Mouse (Mus musculus) lung, embryonic 14.5 days (tissue): ENCODE measurements around the gene Clec2l. TPM values are rescaled to one million over a fixed set of nuclear protein-coding genes. Genes with fewer than 3 reads are reported as not detected.

Experiments
- ATAC-seq: fragments of 200-750 bp; cut with Nextera tagmentation; 2 replicates; pipeline ENCODE4 v1.8.0; 2017; ENCODE audit warnings: mild to moderate bottlenecking, moderate TSS enrichment, moderate library complexity; ENCODE audit not compliant: insufficient read depth
- DNase-seq: peaks from one replicate; pipeline ENCODE4 v3.0.0-alpha.2; 2015
- H3K27ac ChIP-seq: fragments of 300-500 bp; sonication (generic); 2 replicates; pipeline ENCODE4 v1.5.1; 2014; ENCODE audit warnings: low read depth, mild to moderate bottlenecking, moderate library complexity
- H3K27me3 ChIP-seq: fragments of 300-500 bp; sonication (generic); 2 replicates; pipeline ENCODE4 v1.6.1; 2014; ENCODE audit warnings: low read length, control low read depth; ENCODE audit not compliant: insufficient read depth
- H3K36me3 ChIP-seq: fragments of 300-500 bp; sonication (generic); 2 replicates; pipeline ENCODE4 v1.6.1; 2014; ENCODE audit warnings: control low read depth; ENCODE audit not compliant: insufficient read depth
- H3K4me1 ChIP-seq: fragments of 300-500 bp; sonication (generic); 2 replicates; pipeline ENCODE4 v1.6.1; 2014; ENCODE audit warnings: antibody characterized with exemption, control low read depth; ENCODE audit not compliant: insufficient read depth
- H3K4me2 ChIP-seq: fragments of 300-500 bp; sonication (generic); 2 replicates; pipeline ENCODE4 v1.6.1; 2014; ENCODE audit warnings: mild to moderate bottlenecking
- H3K4me3 ChIP-seq: fragments of 300-500 bp; sonication (generic); 2 replicates; pipeline ENCODE4 v1.5.1; 2014; ENCODE audit warnings: low read depth, low read length
- H3K9ac ChIP-seq: fragments of 300-500 bp; sonication (generic); 2 replicates; pipeline ENCODE4 v1.6.1; 2014
- H3K9me3 ChIP-seq: fragments of 300-500 bp; sonication (generic); 2 replicates; pipeline ENCODE4 v1.6.1; 2016; ENCODE audit warnings: low read depth, low read length, control low read depth
- CTCF ChIP-seq: IDR thresholded peaks from 2 replicates; pipeline ENCODE4 v1.5.1; 2016; ENCODE audit warnings: antibody characterized with exemption, low read depth
- WGBS: fragments of 180-500 bp; shearing (Covaris S2); extraction: QIAGEN DNeasy Blood & Tissue Kit; methylation state at CpG from one replicate; pipeline ENCODE4 v1.1.7; 2014; 5-methylcytosine and 5-hydroxymethylcytosine counted together
- polyA plus RNA-seq: library from polyadenylated mRNA; unstranded; fragments of >200 nt; fragmentation: Nextera tagmentation; extraction: Ambion mirVana; gene quantifications from 2 replicates; pipeline ENCODE4 v1.2.1, GENCODE M21; 2014

Gene Clec2l
- polyA plus RNA-seq, 1 experiment from 2014 or later: 3.1 TPM

- no peak for TF ChIP-seq CTCF
- WGBS: 94% methylated on average over 1 of the region's 1 CpGs
- ATAC-seq: no peak
These were observed 33.3 kb upstream of the Clec2l start for GRCm38 (mm10) chr6:38629556-38629955.

GRCm38 (mm10) chr6:38632826-38633225 lies 30.0 kb upstream of the Clec2l start:
- no peak for TF ChIP-seq CTCF
- no peaks in the 10 kb centered on the region for H3K4me1 ChIP-seq
- no peak for ATAC-seq
- no peak for DNase-seq
- no peaks in the 10 kb centered on the region for H3K9me3 ChIP-seq
- no peak overlapping the region for H3K4me2 ChIP-seq
- H3K27me3 ChIP-seq: peaks cover 40% of the 10 kb centered on the region
- no peak overlapping the region for H3K4me3 ChIP-seq
- no peaks in the 10 kb centered on the region for H3K36me3 ChIP-seq
- 88% methylated on average over 2 of the region's 2 CpGs for WGBS
- H3K9ac ChIP-seq: no peak overlapping the region
- no peak overlapping the region for H3K27ac ChIP-seq

More at GRCm38 (mm10) chr6:38629556-38629955, 33.3 kb upstream of the Clec2l start:
- Histone ChIP-seq H3K9ac (no peak overlapping the region), H3K4me2 (no peak overlapping the region), H3K9me3 (no peaks in the 10 kb centered on the region), H3K27ac (no peak overlapping the region), H3K4me3 (no peak overlapping the region), H3K27me3 (peaks cover 7% of the 10 kb centered on the region), H3K4me1 (no peaks in the 10 kb centered on the region), H3K36me3 (no peaks in the 10 kb centered on the region)
- DNase-seq: no peak

DNA sequence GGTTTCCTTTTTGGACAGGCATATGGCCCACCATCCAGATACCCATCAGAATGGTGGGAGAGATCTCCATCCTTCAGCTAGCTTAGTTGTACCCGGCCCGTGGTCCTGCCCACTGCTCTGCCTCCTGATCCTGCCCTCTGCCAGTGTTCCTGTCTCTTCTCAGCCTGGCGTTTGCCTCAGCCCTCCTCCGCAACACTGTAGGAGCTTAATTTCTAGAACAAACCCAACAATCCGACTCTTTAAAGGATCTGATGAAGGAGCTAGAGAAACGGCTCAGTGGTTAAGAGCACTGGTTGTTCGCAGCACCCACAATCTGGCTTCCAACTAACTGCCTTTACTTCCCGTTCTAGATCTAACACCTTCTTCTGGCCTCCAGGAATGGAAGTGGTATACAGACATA lies 28.4 kb upstream of the Clec2l start:
- H3K9ac ChIP-seq: no peak overlapping the region
- H3K4me2 ChIP-seq: no peak overlapping the region
- ATAC-seq (no peak), DNase-seq (no peak)
- H3K27me3 ChIP-seq: peaks cover 52% of the 10 kb centered on the region
- H3K36me3 ChIP-seq: no peaks in the 10 kb centered on the region
- H3K4me1 ChIP-seq: no peaks in the 10 kb centered on the region
- no peak for TF ChIP-seq CTCF
- no peak overlapping the region for H3K27ac ChIP-seq
- H3K4me3 ChIP-seq: no peak overlapping the region
- no peaks in the 10 kb centered on the region for H3K9me3 ChIP-seq
- 82% methylated on average over 8 of the region's 8 CpGs for WGBS

GRCm38 (mm10) chr6:38635941-38636851 lies 26.7 kb upstream of the Clec2l start:
- DNase-seq (peak; percentile 79), ATAC-seq (peak; percentile 81)
- Histone ChIP-seq H3K27ac (no peak overlapping the region), H3K9ac (peak overlapping the region; percentile 42), H3K9me3 (no peaks in the 10 kb centered on the region), H3K4me3 (peak overlapping the region; percentile 50), H3K36me3 (no peaks in the 10 kb centered on the region), H3K4me2 (peak overlapping the region; percentile 98), H3K4me1 (no peaks in the 10 kb centered on the region), H3K27me3 (peaks cover 69% of the 10 kb centered on the region)
- TF ChIP-seq CTCF: no peak
- 2% methylated on average over 61 of the region's 72 CpGs for WGBS

GRCm38 (mm10) chr6:38636852-38637618 lies 25.8 kb upstream of the Clec2l start, which contains the start of gene Klrg2:
Gene Klrg2, minus strand, starts transcription at chr6:38637242.
- ATAC-seq (peak; percentile 84), DNase-seq (peak; percentile 69)
- Histone ChIP-seq H3K4me1 (no peaks in the 10 kb centered on the region), H3K9ac (peak within 1 kb of the TSS; percentile 42), H3K36me3 (no peaks in the 10 kb centered on the region), H3K4me3 (peak within 1 kb of the TSS; percentile 50), H3K4me2 (peak within 1 kb of the TSS; percentile 98), H3K9me3 (no peaks in the 10 kb centered on the region), H3K27me3 (peaks cover 75% of the 10 kb centered on the region), H3K27ac (no peak within 1 kb of the TSS)
- TF ChIP-seq CTCF: no peak
- 1% methylated on average over 55 of the region's 60 CpGs for WGBS

DNA sequence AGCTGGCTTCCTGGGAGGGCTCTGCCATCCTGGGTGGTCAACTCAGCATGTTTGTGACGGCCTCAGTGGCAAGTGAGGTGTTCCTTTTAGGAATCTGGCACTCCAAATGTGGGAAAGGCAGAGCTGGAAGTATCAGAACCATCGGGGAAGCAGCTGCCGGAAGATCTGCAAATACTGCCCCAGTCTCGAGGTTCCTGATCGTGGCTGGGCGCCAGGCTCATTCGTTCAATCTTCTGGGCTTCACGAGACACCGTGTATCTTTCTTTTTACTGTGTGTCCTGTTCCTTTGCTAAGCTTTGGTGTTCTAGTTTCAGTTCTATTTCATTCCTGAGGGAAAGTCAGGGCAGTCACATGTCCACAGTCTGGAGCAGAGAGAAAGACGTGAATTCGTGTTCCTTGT lies 22.5 kb upstream of the Clec2l start:
- H3K4me2 ChIP-seq: no peak overlapping the region

GRCm38 (mm10) chr6:38641228-38641627 lies 21.6 kb upstream of the Clec2l start:
- Histone ChIP-seq H3K27me3 (peaks cover 60% of the 10 kb centered on the region), H3K4me2 (no peak overlapping the region), H3K36me3 (no peaks in the 10 kb centered on the region), H3K27ac (no peak overlapping the region), H3K4me1 (no peaks in the 10 kb centered on the region), H3K9ac (no peak overlapping the region), H3K4me3 (no peak overlapping the region), H3K9me3 (no peaks in the 10 kb centered on the region)
- WGBS: 65% methylated on average over 5 of the region's 5 CpGs
- no peak for ATAC-seq
- TF ChIP-seq CTCF: no peak
- DNase-seq: no peak

More for the DNA sequence above, 22.5 kb upstream of the Clec2l start:
- H3K27me3 ChIP-seq: peaks cover 69% of the 10 kb centered on the region
- H3K4me3 ChIP-seq: no peak overlapping the region
- ATAC-seq (no peak), DNase-seq (peak; percentile 5)
- H3K27ac ChIP-seq: no peak overlapping the region
- no peaks in the 10 kb centered on the region for H3K9me3 ChIP-seq
- H3K4me1 ChIP-seq: no peaks in the 10 kb centered on the region
- TF ChIP-seq CTCF: no peak
- no peaks in the 10 kb centered on the region for H3K36me3 ChIP-seq
- 46% methylated on average over 11 of the region's 11 CpGs for WGBS
- no peak overlapping the region for H3K9ac ChIP-seq
